Mouse (Mus musculus): Measurements from ENCODE around the gene Nmt1. TPM values are rescaled to one million over a fixed set of nuclear protein-coding genes. Genes with fewer than 3 reads are reported as not detected.
A peak's percentile ranks its signal among the peaks of the same experiment; 100 is the strongest.

Nmt1 gene
- polyA plus RNA-seq, 1 experiment = 101 TPM

DNA sequence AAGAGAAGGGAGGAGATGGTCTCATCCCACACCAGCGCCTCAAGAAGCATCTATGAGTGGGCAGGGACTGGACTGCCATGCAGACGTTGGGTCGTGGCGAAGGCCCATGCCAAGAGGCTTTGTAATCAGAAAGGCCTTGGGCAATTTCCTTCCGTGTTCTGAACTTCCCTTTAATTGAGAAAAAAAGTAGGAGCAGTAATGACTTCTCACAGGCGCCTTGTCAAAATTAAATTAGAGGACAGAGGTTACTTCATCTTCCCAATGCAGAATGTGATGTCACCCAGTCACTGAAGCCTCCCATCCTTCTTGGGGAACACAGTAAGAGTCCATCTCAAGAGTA lies 21.0 kb upstream of the Nmt1 start:
- H3K4me3 ChIP-seq (ENCODE audit: low read depth, low read length) = no peak overlapping the region
- H3K9me3 ChIP-seq (replicated peaks; ENCODE audit: control insufficient read depth, insufficient read depth, low read length, poor library complexity, severe bottlenecking) = no peaks in the 10 kb centered on the region
- no peaks in the 10 kb centered on the region for H3K27me3 ChIP-seq (ENCODE audit: control insufficient read depth, insufficient read depth, low read length, poor library complexity, severe bottlenecking)
- H3K9ac ChIP-seq (ENCODE audit: low read depth, poor library complexity, severe bottlenecking) = no peak overlapping the region
- peaks cover 6% of the 10 kb centered on the region for H3K4me1 ChIP-seq (ENCODE audit: control insufficient read depth, insufficient read depth, low read length)
- TF ChIP-seq EP300 (IDR thresholded peaks at IDR 0.05; ENCODE audit: insufficient read depth, low read depth, low read length) = no peak
- no peak for TF ChIP-seq POLR2A (IDR thresholded peaks at IDR 0.05; ENCODE audit: insufficient read depth, low read length)
- no peak for TF ChIP-seq CTCF (IDR thresholded peaks at IDR 0.05; ENCODE audit: low read depth, low read length)
- H3K36me3 ChIP-seq (ENCODE audit: control insufficient read depth, insufficient read depth, low read length, poor library complexity, severe bottlenecking) = peaks cover 5% of the 10 kb centered on the region; the same call in 1 of the 2 replicates
- H3K27ac ChIP-seq (ENCODE audit: insufficient read depth, low read length) = no peak overlapping the region

DNA sequence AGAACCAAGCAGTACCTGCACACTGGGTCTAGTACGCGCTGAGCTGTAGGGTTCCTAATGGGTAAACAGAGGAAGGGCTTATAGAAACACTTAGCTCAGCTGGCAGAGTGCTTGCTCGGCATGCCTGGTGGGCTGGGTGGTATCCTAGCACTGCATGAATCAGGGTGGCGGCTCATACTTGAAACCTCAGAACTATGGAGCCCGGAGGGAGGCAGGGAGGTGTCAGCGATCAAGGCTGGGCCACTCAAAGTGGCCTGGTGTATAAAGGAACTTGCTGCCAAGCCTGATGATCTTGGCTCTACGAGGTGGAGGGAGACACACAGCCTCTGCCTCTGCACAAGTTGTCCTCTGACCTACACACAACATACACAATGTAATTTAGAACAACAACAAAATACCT lies 19.4 kb upstream of the Nmt1 start:
- TF ChIP-seq POLR2A (IDR thresholded peaks at IDR 0.05; ENCODE audit: insufficient read depth, low read length) (no peak), EP300 (IDR thresholded peaks at IDR 0.05; ENCODE audit: insufficient read depth, low read depth, low read length) (no peak), CTCF (IDR thresholded peaks at IDR 0.05; ENCODE audit: low read depth, low read length) (no peak)
- Histone ChIP-seq H3K9me3 (replicated peaks; ENCODE audit: control insufficient read depth, insufficient read depth, low read length, poor library complexity, severe bottlenecking) (no peaks in the 10 kb centered on the region), H3K27ac (ENCODE audit: insufficient read depth, low read length) (no peak overlapping the region), H3K4me1 (ENCODE audit: control insufficient read depth, insufficient read depth, low read length) (peaks cover under 1% of the 10 kb centered on the region), H3K36me3 (ENCODE audit: control insufficient read depth, insufficient read depth, low read length, poor library complexity, severe bottlenecking) (peaks cover 9% of the 10 kb centered on the region; the same call in 1 of the 2 replicates), H3K9ac (ENCODE audit: low read depth, poor library complexity, severe bottlenecking) (no peak overlapping the region), H3K4me3 (ENCODE audit: low read depth, low read length) (no peak overlapping the region), H3K27me3 (ENCODE audit: control insufficient read depth, insufficient read depth, low read length, poor library complexity, severe bottlenecking) (no peaks in the 10 kb centered on the region)

DNA sequence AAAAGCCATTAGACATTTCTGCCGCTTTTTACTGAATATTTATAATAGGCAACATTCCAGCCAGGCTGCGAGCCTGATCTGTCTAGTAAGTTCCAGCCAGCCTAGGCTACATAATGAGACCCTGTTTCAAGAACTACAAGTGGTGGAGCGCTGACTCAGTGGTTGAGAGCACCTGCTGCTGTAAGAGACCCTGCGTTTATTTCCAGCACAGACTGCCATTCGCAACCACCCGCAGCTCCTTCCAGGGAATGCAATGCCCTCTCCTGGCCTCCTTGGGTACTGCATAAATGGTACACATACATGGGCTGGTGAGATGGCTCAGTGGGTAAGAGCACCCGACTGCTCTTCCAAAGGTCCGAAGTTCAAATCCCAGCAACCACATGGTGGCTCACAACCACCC lies 18.8 kb upstream of the Nmt1 start:
- no peak overlapping the region for H3K4me3 ChIP-seq (ENCODE audit: low read depth, low read length)
- TF ChIP-seq EP300 (IDR thresholded peaks at IDR 0.05; ENCODE audit: insufficient read depth, low read depth, low read length) (0 out of 2 replicates have a peak, but pooled peaks have one; percentile 16), POLR2A (IDR thresholded peaks at IDR 0.05; ENCODE audit: insufficient read depth, low read length) (no peak), CTCF (IDR thresholded peaks at IDR 0.05; ENCODE audit: low read depth, low read length) (peak; percentile 74)
- no peaks in the 10 kb centered on the region for H3K4me1 ChIP-seq (ENCODE audit: control insufficient read depth, insufficient read depth, low read length)
- no peaks in the 10 kb centered on the region for H3K9me3 ChIP-seq (replicated peaks; ENCODE audit: control insufficient read depth, insufficient read depth, low read length, poor library complexity, severe bottlenecking)
- H3K36me3 ChIP-seq (ENCODE audit: control insufficient read depth, insufficient read depth, low read length, poor library complexity, severe bottlenecking) = peaks cover 9% of the 10 kb centered on the region; the same call in 1 of the 2 replicates
- no peak overlapping the region for H3K27ac ChIP-seq (ENCODE audit: insufficient read depth, low read length)
- H3K9ac ChIP-seq (ENCODE audit: low read depth, poor library complexity, severe bottlenecking) = no peak overlapping the region
- H3K27me3 ChIP-seq (ENCODE audit: control insufficient read depth, insufficient read depth, low read length, poor library complexity, severe bottlenecking) = no peaks in the 10 kb centered on the region

DNA sequence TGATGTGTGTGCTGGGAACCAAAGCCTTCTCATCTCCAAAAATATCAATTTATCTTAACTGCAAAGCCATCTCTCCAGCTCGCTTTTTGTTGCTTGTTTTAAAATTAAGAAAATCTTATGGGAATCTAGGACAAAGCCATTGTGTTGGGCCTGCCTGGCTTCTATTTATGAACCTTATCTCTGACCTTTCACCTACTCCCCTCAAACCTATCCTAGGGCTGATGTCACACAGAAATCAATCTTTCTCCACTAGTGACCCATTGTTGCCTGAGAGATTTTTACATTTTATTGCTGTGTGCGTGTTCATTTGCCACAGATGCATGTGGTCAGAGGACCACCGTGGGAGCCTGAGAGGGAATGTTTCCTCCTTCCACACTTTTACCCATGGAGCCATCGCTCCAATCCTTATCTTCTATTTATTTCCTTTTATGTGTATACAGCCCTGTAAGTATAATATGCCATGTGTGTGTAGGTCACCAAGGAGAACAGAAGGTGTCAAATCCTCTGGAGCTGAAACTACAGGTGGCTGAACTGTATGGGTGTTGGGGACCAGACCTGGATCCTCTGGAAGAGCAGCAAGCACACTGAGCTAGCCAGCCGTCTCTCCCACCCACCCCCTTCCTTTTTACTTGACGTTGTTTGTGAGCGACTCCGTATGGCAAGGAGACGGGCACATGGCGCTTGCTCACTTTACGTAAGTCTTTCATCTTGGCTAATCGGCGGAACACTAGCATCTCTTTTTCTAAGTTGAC lies 17.4 kb upstream of the Nmt1 start:
- Histone ChIP-seq H3K9ac (ENCODE audit: low read depth, poor library complexity, severe bottlenecking) (no peak overlapping the region), H3K4me3 (ENCODE audit: low read depth, low read length) (no peak overlapping the region), H3K27me3 (ENCODE audit: control insufficient read depth, insufficient read depth, low read length, poor library complexity, severe bottlenecking) (no peaks in the 10 kb centered on the region), H3K4me1 (ENCODE audit: control insufficient read depth, insufficient read depth, low read length) (no peaks in the 10 kb centered on the region), H3K36me3 (ENCODE audit: control insufficient read depth, insufficient read depth, low read length, poor library complexity, severe bottlenecking) (peaks cover 9% of the 10 kb centered on the region; the same call in 1 of the 2 replicates), H3K9me3 (replicated peaks; ENCODE audit: control insufficient read depth, insufficient read depth, low read length, poor library complexity, severe bottlenecking) (no peaks in the 10 kb centered on the region), H3K27ac (ENCODE audit: insufficient read depth, low read length) (no peak overlapping the region)
- TF ChIP-seq EP300 (IDR thresholded peaks at IDR 0.05; ENCODE audit: insufficient read depth, low read depth, low read length) (no peak), CTCF (IDR thresholded peaks at IDR 0.05; ENCODE audit: low read depth, low read length) (no peak), POLR2A (IDR thresholded peaks at IDR 0.05; ENCODE audit: insufficient read depth, low read length) (no peak)

DNA sequence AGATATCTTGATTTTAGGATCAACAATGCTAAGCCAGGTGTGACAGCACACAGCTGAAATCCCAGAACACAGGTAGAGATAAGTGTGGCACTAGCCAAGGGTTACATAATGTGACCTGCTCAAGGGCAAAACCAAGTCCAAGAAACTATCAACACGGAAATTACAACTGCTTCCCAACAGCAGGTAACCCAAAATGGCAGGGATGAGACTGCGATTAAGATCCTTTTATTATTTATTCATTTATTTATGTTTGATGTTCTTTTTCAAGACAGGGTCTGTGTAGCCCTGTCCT lies 16.8 kb upstream of the Nmt1 start:
- Histone ChIP-seq H3K27ac (ENCODE audit: insufficient read depth, low read length) (no peak overlapping the region), H3K36me3 (ENCODE audit: control insufficient read depth, insufficient read depth, low read length, poor library complexity, severe bottlenecking) (peaks cover 9% of the 10 kb centered on the region; the same call in 1 of the 2 replicates), H3K4me3 (ENCODE audit: low read depth, low read length) (no peak overlapping the region), H3K9me3 (replicated peaks; ENCODE audit: control insufficient read depth, insufficient read depth, low read length, poor library complexity, severe bottlenecking) (no peaks in the 10 kb centered on the region), H3K9ac (ENCODE audit: low read depth, poor library complexity, severe bottlenecking) (no peak overlapping the region), H3K27me3 (ENCODE audit: control insufficient read depth, insufficient read depth, low read length, poor library complexity, severe bottlenecking) (no peaks in the 10 kb centered on the region), H3K4me1 (ENCODE audit: control insufficient read depth, insufficient read depth, low read length) (no peaks in the 10 kb centered on the region)
- TF ChIP-seq POLR2A (IDR thresholded peaks at IDR 0.05; ENCODE audit: insufficient read depth, low read length) (no peak), CTCF (IDR thresholded peaks at IDR 0.05; ENCODE audit: low read depth, low read length) (no peak), EP300 (IDR thresholded peaks at IDR 0.05; ENCODE audit: insufficient read depth, low read depth, low read length) (no peak)

All from ES-Bruce4 (cell line).